Mouse (Mus musculus) liver, embryonic 15.5 days (tissue): ENCODE data around the gene Pik3r1. TPM values are rescaled to one million over a fixed set of nuclear protein-coding genes. Genes with fewer than 3 reads are reported as not detected.

ENCODE experiments used
- ATAC-seq: fragments of 200-750 bp; cut with Nextera tagmentation; 2 replicates; pipeline ENCODE4 v1.8.0; 2017; ENCODE audit warnings: moderate number of reproducible peaks, mild to moderate bottlenecking, moderate library complexity; ENCODE audit not compliant: insufficient read depth
- H3K27ac ChIP-seq: fragments of 300-500 bp; sonication (generic); replicated peaks from 2 replicates; pipeline ENCODE4 v1.5.1; 2015; ENCODE audit warnings: mild to moderate bottlenecking, inconsistent platforms
- H3K27me3 ChIP-seq: fragments of 300-500 bp; sonication (generic); 2 replicates; pipeline ENCODE4 v1.6.1; 2015; ENCODE audit warnings: mild to moderate bottlenecking, inconsistent platforms
- H3K36me3 ChIP-seq: fragments of 300-500 bp; sonication (generic); replicated peaks from 2 replicates; pipeline ENCODE4 v1.6.1; 2015; ENCODE audit warnings: moderate library complexity, mild to moderate bottlenecking, inconsistent platforms
- H3K4me1 ChIP-seq: fragments of 300-500 bp; sonication (generic); replicated peaks from 2 replicates; pipeline ENCODE4 v1.6.1; 2015; ENCODE audit warnings: inconsistent platforms
- H3K4me2 ChIP-seq: fragments of 300-500 bp; sonication (generic); 2 replicates; pipeline ENCODE4 v1.6.1; 2015; ENCODE audit warnings: moderate library complexity, mild to moderate bottlenecking, inconsistent platforms
- H3K4me3 ChIP-seq: fragments of 300-500 bp; sonication (generic); replicated peaks from 2 replicates; pipeline ENCODE4 v1.5.1; 2015; ENCODE audit warnings: mild to moderate bottlenecking, inconsistent platforms
- H3K9ac ChIP-seq: fragments of 300-500 bp; sonication (generic); 2 replicates; pipeline ENCODE4 v1.6.1; 2015; ENCODE audit warnings: moderate library complexity, mild to moderate bottlenecking, inconsistent platforms
- H3K9me3 ChIP-seq: fragments of 300-500 bp; sonication (generic); replicated peaks from 2 replicates; pipeline ENCODE4 v1.6.1; 2016; ENCODE audit warnings: inconsistent platforms
- WGBS: fragments of 180-500 bp; shearing (Covaris S2); methylation state at CpG from one replicate; pipeline ENCODE4 v1.1.7; 2015; ENCODE audit warnings: mixed read lengths; ENCODE audit not compliant: insufficient replicate concordance; 5-methylcytosine and 5-hydroxymethylcytosine counted together
- polyA plus RNA-seq: library from polyadenylated mRNA; unstranded; fragments of >200 nt; fragmentation: Nextera tagmentation; extraction: Ambion mirVana; gene quantifications from 2 replicates; pipeline ENCODE4 v1.2.1, GENCODE M21; 2015

Pik3r1 gene
- polyA plus RNA-seq, 1 experiment from 2014 or later: 22.6 TPM

- Histone ChIP-seq H3K4me2 (peak overlapping the region; percentile 33; the same call in 1 of the 2 replicates), H3K36me3 (no peaks in the 10 kb centered on the region), H3K4me3 (no peak overlapping the region), H3K4me1 (peaks cover 56% of the 10 kb centered on the region), H3K9me3 (no peaks in the 10 kb centered on the region), H3K9ac (no peak overlapping the region), H3K27ac (no peak overlapping the region), H3K27me3 (no peaks in the 10 kb centered on the region)
- WGBS: 37% methylated on average over 16 of the region's 16 CpGs
- ATAC-seq: no peak
Observed at GRCm38 (mm10) chr13:101736521-101737387, 31.3 kb downstream of the Pik3r1 start.

GRCm38 (mm10) chr13:101735364-101736120 lies 32.5 kb downstream of the Pik3r1 start:
- no peaks in the 10 kb centered on the region for H3K27me3 ChIP-seq
- H3K36me3 ChIP-seq: no peaks in the 10 kb centered on the region
- peaks cover 47% of the 10 kb centered on the region for H3K4me1 ChIP-seq
- H3K9me3 ChIP-seq: no peaks in the 10 kb centered on the region
- H3K9ac ChIP-seq: no peak overlapping the region
- H3K4me3 ChIP-seq: no peak overlapping the region
- H3K27ac ChIP-seq: no peak overlapping the region
- no peak overlapping the region for H3K4me2 ChIP-seq
- WGBS: 64% methylated on average over 8 of the region's 8 CpGs
- no peak for ATAC-seq

DNA sequence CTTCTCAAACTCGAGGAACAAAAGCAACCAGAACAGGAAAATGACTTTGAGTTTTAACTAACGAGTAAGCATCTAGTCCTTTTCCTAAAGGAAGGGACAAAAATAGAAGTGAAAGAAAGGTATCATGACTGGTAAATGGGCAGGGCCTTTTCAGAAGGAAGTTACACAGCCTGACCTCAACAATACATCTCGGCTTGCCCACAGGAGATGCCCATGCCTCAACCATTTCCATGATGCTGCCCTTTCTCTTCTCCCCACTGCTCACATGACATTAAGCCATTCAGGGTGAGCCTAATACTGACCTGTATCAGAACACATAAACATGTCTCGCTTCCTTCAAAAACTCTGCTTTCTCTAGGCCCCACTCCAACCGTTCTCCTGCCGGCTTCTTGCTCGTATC lies 33.8 kb downstream of the Pik3r1 start:
- Histone ChIP-seq H3K4me2 (no peak overlapping the region), H3K9me3 (no peaks in the 10 kb centered on the region), H3K9ac (no peak overlapping the region), H3K4me1 (peaks cover 43% of the 10 kb centered on the region), H3K27me3 (no peaks in the 10 kb centered on the region), H3K27ac (no peak overlapping the region), H3K4me3 (no peak overlapping the region), H3K36me3 (no peaks in the 10 kb centered on the region)
- ATAC-seq: no peak
- WGBS: 60% methylated on average over 7 of the region's 7 CpGs

DNA sequence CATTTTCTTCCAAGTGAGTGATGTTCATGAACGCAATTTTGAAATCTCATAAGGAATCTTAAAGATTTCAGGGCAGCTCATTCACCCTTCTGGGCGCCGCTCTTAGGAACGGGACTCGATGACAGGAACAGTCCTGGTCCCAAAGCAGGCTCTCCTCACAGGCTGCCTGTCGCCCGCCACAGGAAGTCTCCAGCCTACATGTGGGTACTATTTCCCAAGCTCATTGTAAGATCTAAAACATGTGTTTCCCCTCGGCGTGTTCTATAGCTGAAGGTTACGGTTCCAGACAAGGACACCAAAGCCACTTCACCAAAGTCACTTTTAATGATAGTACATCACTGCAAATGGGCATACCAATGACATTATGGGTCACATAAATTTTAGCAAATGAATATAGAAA lies 35.3 kb downstream of the Pik3r1 start:
- Histone ChIP-seq H3K9ac (no peak overlapping the region), H3K4me2 (no peak overlapping the region), H3K9me3 (no peaks in the 10 kb centered on the region), H3K36me3 (no peaks in the 10 kb centered on the region), H3K27ac (no peak overlapping the region), H3K4me3 (no peak overlapping the region), H3K4me1 (peaks cover 34% of the 10 kb centered on the region), H3K27me3 (no peaks in the 10 kb centered on the region)
- no peak for ATAC-seq
- 43% methylated on average over 10 of the region's 10 CpGs for WGBS

GRCm38 (mm10) chr13:101731777-101732176 lies 36.2 kb downstream of the Pik3r1 start:
- Histone ChIP-seq H3K27ac (no peak overlapping the region), H3K9ac (no peak overlapping the region), H3K4me2 (no peak overlapping the region), H3K27me3 (no peaks in the 10 kb centered on the region), H3K9me3 (no peaks in the 10 kb centered on the region), H3K4me3 (no peak overlapping the region), H3K4me1 (peaks cover 25% of the 10 kb centered on the region), H3K36me3 (no peaks in the 10 kb centered on the region)
- 48% methylated on average over 7 of the region's 7 CpGs for WGBS
- no peak for ATAC-seq

DNA sequence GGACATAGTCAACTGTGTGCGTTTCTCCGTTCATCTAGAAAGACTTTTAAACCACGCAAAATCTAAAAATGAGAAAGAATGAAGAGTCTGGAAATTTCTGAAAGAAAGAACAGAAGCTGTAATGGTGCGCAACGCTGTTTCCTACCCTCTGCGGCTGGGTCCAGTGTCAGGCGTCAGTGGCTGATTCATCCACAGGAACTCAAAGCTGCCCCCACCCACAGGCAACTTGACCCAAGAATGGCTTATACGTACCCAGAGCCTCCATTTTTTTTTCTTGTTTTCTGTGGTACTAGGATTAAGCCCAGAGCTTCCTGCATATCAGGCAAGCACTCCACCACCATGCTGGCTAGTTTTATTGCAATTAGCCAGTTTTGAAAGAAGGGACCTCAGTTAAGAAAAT lies 37.7 kb downstream of the Pik3r1 start:
- Histone ChIP-seq H3K4me1 (peaks cover 18% of the 10 kb centered on the region), H3K27ac (no peak overlapping the region), H3K9me3 (no peaks in the 10 kb centered on the region), H3K36me3 (no peaks in the 10 kb centered on the region), H3K4me3 (no peak overlapping the region), H3K27me3 (no peaks in the 10 kb centered on the region), H3K4me2 (no peak overlapping the region), H3K9ac (no peak overlapping the region)
- no peak for ATAC-seq
- 76% methylated on average over 8 of the region's 8 CpGs for WGBS

DNA sequence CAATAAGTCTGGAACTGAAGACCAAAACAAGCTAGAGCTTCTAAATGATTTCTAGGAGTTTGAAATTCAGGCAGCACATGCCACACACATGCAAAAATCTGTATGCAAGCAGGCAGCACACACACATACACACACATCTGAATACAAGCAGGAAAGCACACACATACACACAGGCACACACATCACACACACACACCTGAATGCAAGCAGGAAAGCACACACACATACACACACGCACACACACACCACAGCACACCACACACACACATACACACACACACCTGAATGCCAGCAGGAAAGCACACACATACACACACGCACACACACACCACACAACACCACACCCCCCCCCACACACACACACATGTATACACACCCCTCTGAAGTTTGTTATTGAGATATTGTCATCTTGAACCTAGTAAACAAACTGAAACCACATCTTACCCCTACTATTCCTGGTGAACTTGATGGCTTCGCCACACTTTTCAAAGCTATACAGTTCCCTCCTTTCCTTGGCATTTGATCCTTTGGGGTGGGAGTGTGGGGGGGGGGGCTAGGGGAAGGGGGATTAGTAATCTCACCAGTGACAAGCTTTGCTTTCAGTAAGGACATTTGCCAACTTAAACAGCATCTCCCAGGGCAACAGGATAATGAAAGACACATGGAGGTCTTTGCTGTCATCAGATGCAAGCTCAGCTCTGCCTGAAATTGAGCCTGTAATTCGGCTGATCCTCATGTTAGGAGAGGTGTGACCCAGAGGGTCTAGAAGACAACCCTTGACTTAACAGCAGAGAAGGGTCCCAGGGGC lies 38.6 kb downstream of the Pik3r1 start:
- Histone ChIP-seq H3K9me3 (no peaks in the 10 kb centered on the region), H3K4me2 (no peak overlapping the region), H3K4me1 (peaks cover 18% of the 10 kb centered on the region), H3K4me3 (no peak overlapping the region), H3K9ac (no peak overlapping the region), H3K27me3 (no peaks in the 10 kb centered on the region), H3K27ac (no peak overlapping the region), H3K36me3 (no peaks in the 10 kb centered on the region)
- WGBS: 64% methylated on average over 4 of the region's 4 CpGs
- no peak for ATAC-seq

GRCm38 (mm10) chr13:101728816-101729215 lies 39.2 kb downstream of the Pik3r1 start:
- Histone ChIP-seq H3K4me3 (no peak overlapping the region), H3K4me1 (peaks cover 18% of the 10 kb centered on the region), H3K9me3 (no peaks in the 10 kb centered on the region), H3K36me3 (no peaks in the 10 kb centered on the region), H3K27ac (no peak overlapping the region), H3K4me2 (no peak overlapping the region), H3K9ac (no peak overlapping the region), H3K27me3 (no peaks in the 10 kb centered on the region)
- no peak for ATAC-seq
- WGBS: 66% methylated on average over 7 of the region's 7 CpGs

DNA sequence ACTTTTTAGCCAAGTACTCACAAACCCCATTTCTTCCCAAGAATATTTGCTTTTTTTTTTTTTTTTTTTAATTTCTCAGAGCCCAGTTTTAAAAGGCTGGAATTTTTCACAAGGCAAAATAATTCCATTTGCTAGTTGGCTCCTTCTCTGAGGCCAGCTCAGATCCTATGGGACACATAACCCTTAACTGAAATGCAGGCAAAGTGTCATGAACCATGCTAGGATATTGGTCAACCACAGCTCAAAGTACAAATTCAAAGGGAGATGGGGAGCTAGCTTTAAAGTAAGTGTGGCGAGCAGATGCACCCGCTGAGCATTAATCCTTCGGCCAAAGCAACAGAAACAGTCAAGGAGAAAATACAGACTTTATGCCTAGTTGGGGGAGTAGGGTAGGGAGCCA lies 39.7 kb downstream of the Pik3r1 start:
- no peak overlapping the region for H3K27ac ChIP-seq
- H3K4me1 ChIP-seq: peaks cover 18% of the 10 kb centered on the region
- H3K4me3 ChIP-seq: no peak overlapping the region
- WGBS: 80% methylated on average over 3 of the region's 3 CpGs
- H3K36me3 ChIP-seq: no peaks in the 10 kb centered on the region
- no peak overlapping the region for H3K9ac ChIP-seq
- H3K9me3 ChIP-seq: no peaks in the 10 kb centered on the region
- H3K27me3 ChIP-seq: no peaks in the 10 kb centered on the region
- ATAC-seq: no peak
- H3K4me2 ChIP-seq: no peak overlapping the region

GRCm38 (mm10) chr13:101727837-101728236 lies 40.2 kb downstream of the Pik3r1 start:
- H3K27ac ChIP-seq: no peak overlapping the region
- H3K9ac ChIP-seq: no peak overlapping the region
- ATAC-seq: no peak
- no peaks in the 10 kb centered on the region for H3K9me3 ChIP-seq
- H3K4me1 ChIP-seq: peaks cover 15% of the 10 kb centered on the region
- no peaks in the 10 kb centered on the region for H3K36me3 ChIP-seq
- H3K4me2 ChIP-seq: no peak overlapping the region
- H3K27me3 ChIP-seq: no peaks in the 10 kb centered on the region
- 71% methylated on average over 5 of the region's 5 CpGs for WGBS
- no peak overlapping the region for H3K4me3 ChIP-seq

DNA sequence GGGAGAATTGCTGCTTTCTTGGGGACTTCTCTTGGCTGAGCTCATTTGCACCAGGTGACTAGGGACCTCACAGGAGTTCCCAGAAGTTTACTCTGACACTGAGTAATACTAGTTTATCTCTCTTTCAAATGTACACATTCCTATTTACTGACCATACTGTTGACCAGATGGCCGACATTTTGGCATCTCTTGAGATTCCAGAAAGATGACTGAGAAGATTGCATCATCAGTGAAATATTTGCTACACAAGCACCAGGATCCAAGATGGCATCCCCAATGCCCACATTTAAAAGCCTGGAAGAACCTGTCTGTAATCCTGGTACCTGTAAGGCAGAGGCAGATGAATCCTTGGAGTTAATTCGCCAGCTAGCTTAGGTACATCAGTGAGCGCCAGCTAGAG lies 41.1 kb downstream of the Pik3r1 start:
- WGBS: 74% methylated on average over 3 of the region's 3 CpGs

More for the DNA sequence above, 41.1 kb downstream of the Pik3r1 start:
- Histone ChIP-seq H3K27ac (no peak overlapping the region), H3K27me3 (no peaks in the 10 kb centered on the region), H3K4me1 (peaks cover 9% of the 10 kb centered on the region), H3K9me3 (no peaks in the 10 kb centered on the region), H3K4me3 (no peak overlapping the region), H3K4me2 (no peak overlapping the region), H3K36me3 (no peaks in the 10 kb centered on the region), H3K9ac (no peak overlapping the region)
- no peak for ATAC-seq
